Mouse (Mus musculus) c-Kit-positive CD71-positive TER-119-negative erythroid progenitor cells, embryonic 14.5 days (primary cell): ENCODE measurements around the gene Adck1.
A peak's percentile ranks its signal among the peaks of the same experiment; 100 is the strongest.
"Not testable (repeated sequence)": the region's sequence is repeated elsewhere in the genome, so short reads cannot be mapped to it uniquely, and the experiment has no call there.

ENCODE experiments used
- DNase-seq: peaks from one replicate; pipeline ENCODE4 v3.0.0-alpha.2; 2013; ENCODE audit warnings: low read depth

The Adck1 gene

GRCm38 (mm10) chr12:88360441-88361119 lies at the start of gene Adck1:
Gene Adck1 (plus strand): TSS chr12:88360554.
- peak; percentile 76 for DNase-seq

- no peak for DNase-seq
These were observed 45.8 kb upstream of the Adck1 start for GRCm38 (mm10) chr12:88314556-88314955.

- not testable (repeated sequence) for DNase-seq
These were observed 36.4 kb upstream of the Adck1 start, which contains the start of gene Gm5039 for GRCm38 (mm10) chr12:88323926-88324325. Gene Gm5039 (minus strand): TSS chr12:88324026.

GRCm38 (mm10) chr12:88336662-88337413 lies 23.5 kb upstream of the Adck1 start:
- DNase-seq: not testable (repeated sequence)

- not testable (repeated sequence) for DNase-seq
These were observed 19.1 kb upstream of the Adck1 start for GRCm38 (mm10) chr12:88341286-88341685.

- DNase-seq: no peak
These were observed 6.1 kb upstream of the Adck1 start for GRCm38 (mm10) chr12:88354182-88354702.

- no peak for DNase-seq
These were observed 729 bp downstream of the Adck1 start for GRCm38 (mm10) chr12:88361120-88361445.

- no peak for DNase-seq
These were observed 7.3 kb downstream of the Adck1 start for GRCm38 (mm10) chr12:88367673-88368072.

- no peak for DNase-seq
These were observed 8.3 kb downstream of the Adck1 start for GRCm38 (mm10) chr12:88368618-88369017.

GRCm38 (mm10) chr12:88369690-88370089 lies 9.3 kb downstream of the Adck1 start:
- peak; percentile 14 for DNase-seq

GRCm38 (mm10) chr12:88370321-88370720 lies 10.0 kb downstream of the Adck1 start:
- DNase-seq: not testable (repeated sequence)

GRCm38 (mm10) chr12:88372018-88372417 lies 11.7 kb downstream of the Adck1 start:
- no peak for DNase-seq

GRCm38 (mm10) chr12:88376820-88377219 lies 16.5 kb downstream of the Adck1 start:
- no peak for DNase-seq

- no peak for DNase-seq
These were observed 17.9 kb downstream of the Adck1 start for GRCm38 (mm10) chr12:88378256-88378655.

GRCm38 (mm10) chr12:88388832-88389231 lies 28.5 kb downstream of the Adck1 start:
- no peak for DNase-seq

GRCm38 (mm10) chr12:88398658-88399057 lies 38.3 kb downstream of the Adck1 start:
- DNase-seq: peak; percentile 8

- no peak for DNase-seq
These were observed 43.2 kb downstream of the Adck1 start for GRCm38 (mm10) chr12:88403541-88403940.

- peak; percentile 8 for DNase-seq
These were observed 44.8 kb downstream of the Adck1 start for GRCm38 (mm10) chr12:88405113-88405512.

GRCm38 (mm10) chr12:88407996-88408322 lies 47.6 kb downstream of the Adck1 start:
- no peak for DNase-seq

- no peak for DNase-seq
These were observed 48.1 kb downstream of the Adck1 start for GRCm38 (mm10) chr12:88408323-88409047.

GRCm38 (mm10) chr12:88413239-88413638 lies 52.9 kb downstream of the Adck1 start:
- no peak for DNase-seq

- no peak for DNase-seq
These were observed 59.7 kb downstream of the Adck1 start for GRCm38 (mm10) chr12:88419912-88420621.
